Mouse (Mus musculus): Measurements from ENCODE around the gene Itpr3. TPM values are rescaled to one million over a fixed set of nuclear protein-coding genes. Genes with fewer than 3 reads are reported as not detected.

Gene Itpr3
- polyA plus RNA-seq, 1 experiment from 2014 or later, result 0.73 TPM

DNA sequence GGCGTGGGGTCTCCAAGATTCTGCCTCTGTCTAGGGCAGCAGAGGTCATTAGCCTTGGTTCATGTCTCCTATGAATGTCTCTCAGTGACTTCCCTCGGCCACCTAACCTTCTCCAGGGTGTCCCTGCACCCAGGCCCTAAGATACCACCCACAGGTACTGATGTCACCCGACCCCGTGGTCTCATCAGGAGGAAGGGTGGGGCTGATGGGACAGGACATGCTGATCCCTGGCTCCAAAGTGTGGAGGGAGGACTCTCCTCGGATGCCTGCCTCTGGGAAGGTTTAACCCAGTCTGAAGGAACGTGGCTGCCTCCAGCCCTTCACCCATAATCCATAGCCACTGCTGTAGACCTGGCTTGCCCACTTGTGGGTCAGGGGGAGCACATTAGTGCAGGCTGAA lies 109.8 kb downstream of the Itpr3 start:
- H3K4me1 ChIP-seq (replicated peaks; ENCODE audit: control insufficient read depth, insufficient read depth, low read length), result no peaks in the 10 kb centered on the region
- H3K9me3 ChIP-seq (ENCODE audit: control insufficient read depth, low read length), result no peaks in the 10 kb centered on the region
- no peak overlapping the region for H3K27ac ChIP-seq (ENCODE audit: low read length)
- H3K36me3 ChIP-seq (ENCODE audit: control insufficient read depth, insufficient read depth), result no peaks in the 10 kb centered on the region
- H3K27me3 ChIP-seq (replicated peaks; ENCODE audit: control insufficient read depth, insufficient read depth, low read length), result no peaks in the 10 kb centered on the region
- 72% methylated on average over 6 of the region's 6 CpGs for whole genome bisulfite sequencing
- H3K4me2 ChIP-seq (ENCODE audit: low read length), result no peak overlapping the region
- H3K4me3 ChIP-seq (replicated peaks; ENCODE audit: low read length), result no peak overlapping the region
- no peak overlapping the region for H3K9ac ChIP-seq (replicated peaks; ENCODE audit: low read depth, low read length)
- ATAC-seq, result no peak

DNA sequence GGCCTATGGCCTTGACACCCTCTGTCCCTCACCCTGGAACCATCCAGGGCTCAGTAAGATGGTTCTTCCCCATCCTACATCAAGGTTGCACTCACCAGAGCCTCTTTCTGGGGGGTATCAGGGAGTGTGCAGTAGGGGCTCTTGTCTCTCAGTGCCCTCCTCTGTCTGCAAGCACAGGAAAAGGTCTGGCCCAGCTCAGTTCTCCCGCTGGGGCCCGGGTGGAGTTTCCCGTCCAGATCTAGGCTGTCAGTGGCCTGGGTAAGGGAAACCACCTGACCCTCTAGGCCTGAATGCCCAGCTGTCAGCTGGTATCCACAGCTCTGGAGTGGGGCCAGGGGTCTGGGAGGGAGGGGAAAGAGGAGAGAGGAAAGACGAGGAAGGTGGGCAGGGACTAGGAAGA lies 110.4 kb downstream of the Itpr3 start, which contains the start of gene Ip6k3:
TSS of gene Ip6k3 (minus strand) at position 251 of the 400 bp plus-strand sequence.
- no peak within 1 kb of the TSS for H3K4me3 ChIP-seq (replicated peaks; ENCODE audit: low read length)
- H3K4me2 ChIP-seq (ENCODE audit: low read length), result no peak within 1 kb of the TSS
- H3K9ac ChIP-seq (replicated peaks; ENCODE audit: low read depth, low read length), result no peak within 1 kb of the TSS
- H3K27ac ChIP-seq (ENCODE audit: low read length), result no peak within 1 kb of the TSS
- H3K27me3 ChIP-seq (replicated peaks; ENCODE audit: control insufficient read depth, insufficient read depth, low read length), result no peaks in the 10 kb centered on the region
- H3K4me1 ChIP-seq (replicated peaks; ENCODE audit: control insufficient read depth, insufficient read depth, low read length), result no peaks in the 10 kb centered on the region
- H3K36me3 ChIP-seq (ENCODE audit: control insufficient read depth, insufficient read depth), result no peaks in the 10 kb centered on the region
- H3K9me3 ChIP-seq (ENCODE audit: control insufficient read depth, low read length), result no peaks in the 10 kb centered on the region
- ATAC-seq, result no peak
- 52% methylated on average over 4 of the region's 4 CpGs for WGBS

DNA sequence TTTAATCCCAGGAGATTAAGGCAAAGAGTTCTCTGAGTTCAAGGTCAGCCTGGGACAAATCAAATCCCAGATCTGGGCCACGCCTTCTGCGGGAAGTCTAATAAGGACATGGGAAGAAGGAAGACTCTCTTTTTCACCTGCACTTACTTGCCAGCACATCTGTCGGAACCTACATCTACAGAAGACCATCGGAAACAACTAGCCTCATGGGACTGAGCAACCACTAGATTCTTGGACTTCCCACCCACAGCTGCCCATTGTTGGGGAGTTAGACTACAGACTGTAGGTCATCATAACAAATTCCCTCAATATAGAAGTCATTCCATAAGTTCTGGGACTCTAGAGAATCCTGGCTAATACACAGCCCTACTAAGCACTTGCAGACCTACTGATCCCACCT lies 111.5 kb downstream of the Itpr3 start:
- Histone ChIP-seq H3K36me3 (ENCODE audit: control insufficient read depth, insufficient read depth) (no peaks in the 10 kb centered on the region), H3K9ac (replicated peaks; ENCODE audit: low read depth, low read length) (no peak overlapping the region), H3K4me1 (replicated peaks; ENCODE audit: control insufficient read depth, insufficient read depth, low read length) (no peaks in the 10 kb centered on the region), H3K4me2 (ENCODE audit: low read length) (no peak overlapping the region), H3K4me3 (replicated peaks; ENCODE audit: low read length) (no peak overlapping the region), H3K27ac (ENCODE audit: low read length) (no peak overlapping the region), H3K9me3 (ENCODE audit: control insufficient read depth, low read length) (no peaks in the 10 kb centered on the region), H3K27me3 (replicated peaks; ENCODE audit: control insufficient read depth, insufficient read depth, low read length) (no peaks in the 10 kb centered on the region)
- ATAC-seq, result no peak
- 94% methylated on average over 4 of the region's 4 CpGs for WGBS

DNA sequence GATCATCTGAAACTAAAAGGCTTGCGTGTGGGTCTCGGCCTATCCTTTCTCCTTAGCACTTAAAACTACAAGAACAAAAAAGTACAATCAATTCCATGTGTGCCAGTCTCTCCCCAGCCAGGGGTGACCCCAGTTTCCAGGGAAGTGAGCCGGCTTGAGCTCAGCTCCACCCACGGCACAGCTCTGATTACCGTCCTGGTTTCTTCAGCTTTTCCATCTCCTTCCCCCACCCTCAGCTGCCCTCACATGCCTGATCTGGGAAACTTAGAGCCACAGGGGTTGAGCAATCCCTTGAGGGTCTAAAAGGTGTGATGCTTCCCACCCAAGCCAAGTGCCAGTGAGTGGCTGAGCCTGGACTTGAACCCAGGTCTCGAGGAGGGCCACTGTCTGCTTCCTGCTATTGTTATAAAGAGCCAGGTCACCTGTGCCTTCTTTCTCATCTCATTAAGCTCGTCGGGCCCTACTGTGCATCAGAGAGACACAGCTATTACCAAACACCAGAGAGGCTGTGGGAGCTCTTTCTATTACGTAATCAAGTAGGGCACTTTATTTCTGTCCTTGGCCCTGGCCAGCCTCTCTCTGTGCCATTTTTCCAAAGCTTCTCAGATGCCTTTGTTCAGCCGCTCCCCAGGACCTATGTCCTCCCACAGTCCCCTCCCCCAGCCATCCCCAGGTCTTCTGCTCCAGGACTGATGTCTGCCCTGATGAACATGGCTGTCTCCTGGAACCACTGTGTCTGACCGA lies 113.0 kb downstream of the Itpr3 start:
- Histone ChIP-seq H3K36me3 (ENCODE audit: control insufficient read depth, insufficient read depth) (no peaks in the 10 kb centered on the region), H3K4me2 (ENCODE audit: low read length) (no peak overlapping the region), H3K4me3 (replicated peaks; ENCODE audit: low read length) (no peak overlapping the region), H3K9ac (replicated peaks; ENCODE audit: low read depth, low read length) (no peak overlapping the region), H3K9me3 (ENCODE audit: control insufficient read depth, low read length) (no peaks in the 10 kb centered on the region), H3K27ac (ENCODE audit: low read length) (no peak overlapping the region), H3K27me3 (replicated peaks; ENCODE audit: control insufficient read depth, insufficient read depth, low read length) (no peaks in the 10 kb centered on the region), H3K4me1 (replicated peaks; ENCODE audit: control insufficient read depth, insufficient read depth, low read length) (no peaks in the 10 kb centered on the region)
- WGBS, result 69% methylated on average over 11 of the region's 11 CpGs
- no peak for ATAC-seq

DNA sequence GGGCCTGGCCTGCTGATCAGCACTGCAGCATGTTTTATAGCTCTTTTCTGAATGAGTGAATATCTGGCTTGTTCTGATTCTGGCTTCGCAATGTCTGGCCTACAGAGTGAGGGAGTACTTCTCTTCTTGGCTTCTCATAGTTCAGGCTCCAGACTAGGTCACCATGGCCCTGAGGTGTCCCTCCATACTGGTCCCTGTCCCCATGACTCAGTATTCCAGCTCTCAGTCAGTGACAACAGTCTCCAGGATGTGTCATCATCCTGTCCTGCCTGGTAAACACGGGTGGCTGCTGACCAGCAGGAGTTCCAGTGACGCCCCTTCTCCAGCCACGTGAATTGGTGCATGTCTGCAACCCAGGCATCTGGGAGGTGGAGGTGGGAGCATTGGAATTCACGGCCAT lies 114.0 kb downstream of the Itpr3 start:
- H3K4me2 ChIP-seq (ENCODE audit: low read length), result no peak overlapping the region
- peaks cover 8% of the 10 kb centered on the region for H3K4me1 ChIP-seq (replicated peaks; ENCODE audit: control insufficient read depth, insufficient read depth, low read length)
- no peaks in the 10 kb centered on the region for H3K27me3 ChIP-seq (replicated peaks; ENCODE audit: control insufficient read depth, insufficient read depth, low read length)
- no peak overlapping the region for H3K9ac ChIP-seq (replicated peaks; ENCODE audit: low read depth, low read length)
- no peak for ATAC-seq
- H3K9me3 ChIP-seq (ENCODE audit: control insufficient read depth, low read length), result no peaks in the 10 kb centered on the region
- WGBS, result 84% methylated on average over 5 of the region's 5 CpGs
- no peaks in the 10 kb centered on the region for H3K36me3 ChIP-seq (ENCODE audit: control insufficient read depth, insufficient read depth)
- H3K27ac ChIP-seq (ENCODE audit: low read length), result no peak overlapping the region
- no peak overlapping the region for H3K4me3 ChIP-seq (replicated peaks; ENCODE audit: low read length)

Small RNA genes lying within 50 kb of the gene (microRNA-seq; reads per million reads assigned to microRNA genes)
- not detected for gene Mir7677

Other genes with a start within 250 kb of the Itpr3 start
- gene Nkx2-5, start 212.3 kb upstream of the Itpr3 start, polyA plus RNA-seq (2015; fragmentation: Nextera tagmentation; extraction: Ambion mirVana), result not detected in 2 replicates
- gene Kifc5b, start 140.2 kb upstream of the Itpr3 start, polyA plus RNA-seq (2015; fragmentation: Nextera tagmentation; extraction: Ambion mirVana), result 3.1 and 6.8 TPM in 2 replicates
- gene Phf1, start 124.3 kb upstream of the Itpr3 start, polyA plus RNA-seq (2015; fragmentation: Nextera tagmentation; extraction: Ambion mirVana), result 16.2 and 19.7 TPM in 2 replicates
- gene Cuta, start 117.7 kb upstream of the Itpr3 start, polyA plus RNA-seq (2015; fragmentation: Nextera tagmentation; extraction: Ambion mirVana), result 137 and 138 TPM in 2 replicates
- 5.4 and 5.8 TPM in 2 replicates for gene Syngap1, start 116.1 kb upstream of the Itpr3 start, polyA plus RNA-seq (2015; fragmentation: Nextera tagmentation; extraction: Ambion mirVana)
- 17.5 and 19.1 TPM in 2 replicates for gene Zbtb9, start 84.1 kb upstream of the Itpr3 start, polyA plus RNA-seq (2015; fragmentation: Nextera tagmentation; extraction: Ambion mirVana)
- 2.2 and 2.7 TPM in 2 replicates for gene Bak1, start 28.3 kb upstream of the Itpr3 start, polyA plus RNA-seq (2015; fragmentation: Nextera tagmentation; extraction: Ambion mirVana)
- 253 and 266 TPM in 2 replicates for gene Uqcc2, start 76.6 kb downstream of the Itpr3 start, polyA plus RNA-seq (2015; fragmentation: Nextera tagmentation; extraction: Ambion mirVana)
- gene Ip6k3, start 110.5 kb downstream of the Itpr3 start, polyA plus RNA-seq (2015; fragmentation: Nextera tagmentation; extraction: Ambion mirVana), result 0.30 TPM in 1 of 2 replicates, not detected in the other
- gene Lemd2, start 147.2 kb downstream of the Itpr3 start, polyA plus RNA-seq (2015; fragmentation: Nextera tagmentation; extraction: Ambion mirVana), result 21.3 and 26.4 TPM in 2 replicates

All from forebrain, embryonic 16.5 days (tissue).